8 mouse cellular contexts compared by ENCODE assay signal in genomic region chr4:124693135-124693894, GRCm38 (mm10). TPM values are rescaled to one million over a fixed set of nuclear protein-coding genes. Genes with fewer than 3 reads are reported as not detected.
A peak's percentile ranks its signal among the peaks of the same experiment; 100 is the strongest.
DNase-seq lines count a peak whose midpoint lies in the region; ATAC-seq and TF ChIP-seq lines count a peak whose summit lies in the region.

Utp11 (minus strand) TSS chr4:124693600.

- peaks cover 34% of the 10 kb centered on the region for H3K4me1 ChIP-seq in bone marrow macrophage, adult 2 months (ENCODE audit: control insufficient read depth, insufficient read depth, low read length)
- peaks cover 31% of the 10 kb centered on the region for H3K4me1 ChIP-seq in embryonic facial prominence, embryonic 15.5 days
- H3K4me1 ChIP-seq in kidney, embryonic 14.5 days (ENCODE audit: control insufficient read depth, insufficient read depth, low read length): peaks cover 12% of the 10 kb centered on the region
- H3K4me1 ChIP-seq in limb, embryonic 14.5 days (ENCODE audit: control insufficient read depth, insufficient read depth, low read length): peaks cover 10% of the 10 kb centered on the region; the same call in 1 of the 2 replicates
- H3K4me1 ChIP-seq in midbrain, embryonic 16.5 days (ENCODE audit: control insufficient read depth, insufficient read depth, low read length): peaks cover 13% of the 10 kb centered on the region

- under 1% methylated on average over 43 of the region's 43 CpGs for WGBS in embryonic facial prominence, embryonic 15.5 days
- WGBS in kidney, embryonic 14.5 days: under 1% methylated on average over 43 of the region's 43 CpGs
- 1% methylated on average over 43 of the region's 43 CpGs for WGBS in limb, embryonic 14.5 days
- under 1% methylated on average over 39 of the region's 43 CpGs for WGBS in midbrain, embryonic 16.5 days

- H3K79me2 ChIP-seq in C2C12 (ENCODE audit: control insufficient read depth, insufficient read depth): peaks cover 51% of the 10 kb centered on the region

- H3K4me2 ChIP-seq in embryonic facial prominence, embryonic 15.5 days (replicated peaks): peak within 1 kb of the TSS; percentile 70
- H3K4me2 ChIP-seq in kidney, embryonic 14.5 days (replicated peaks; ENCODE audit: low read depth, low read length): peak within 1 kb of the TSS; percentile 76
- H3K4me2 ChIP-seq in limb, embryonic 14.5 days (replicated peaks; ENCODE audit: low read depth, low read length, severe bottlenecking): peak within 1 kb of the TSS; percentile 61
- H3K4me2 ChIP-seq in midbrain, embryonic 16.5 days (ENCODE audit: low read length): peak within 1 kb of the TSS; percentile 62

- peak; percentile 95 for ATAC-seq in embryonic facial prominence, embryonic 15.5 days (ENCODE audit: insufficient number of reproducible peaks, low FRiP score, low TSS enrichment, low read depth)
- ATAC-seq in kidney, embryonic 14.5 days (ENCODE audit: low FRiP score, low TSS enrichment): peak; percentile 95
- peak; percentile 95 for ATAC-seq in limb, embryonic 14.5 days (ENCODE audit: low FRiP score, low read depth)
- ATAC-seq in midbrain, embryonic 16.5 days: peak; percentile 98

- peaks cover 15% of the 10 kb centered on the region for H3K36me3 ChIP-seq in C2C12 (ENCODE audit: control insufficient read depth, insufficient read depth)
- H3K36me3 ChIP-seq in embryonic facial prominence, embryonic 15.5 days: 0 out of 2 replicates have a peak, but pooled peaks cover 2% of the 10 kb centered on the region
- H3K36me3 ChIP-seq in kidney, embryonic 14.5 days (ENCODE audit: control insufficient read depth, insufficient read depth, low read length): no peaks in the 10 kb centered on the region; the same call in 1 of the 2 replicates
- H3K36me3 ChIP-seq in limb, embryonic 14.5 days (ENCODE audit: control insufficient read depth, insufficient read depth, low read length): peaks cover 9% of the 10 kb centered on the region; the same call in 1 of the 2 replicates
- H3K36me3 ChIP-seq in midbrain, embryonic 16.5 days (ENCODE audit: control insufficient read depth, insufficient read depth, low read length): no peaks in the 10 kb centered on the region

- no peak for TF ChIP-seq POLR2A in bone marrow macrophage, adult 2 months (IDR thresholded peaks at IDR 0.05; ENCODE audit: borderline replicate concordance, low read depth, low read length)
- 0 out of 2 replicates have a peak, but pooled peaks have one; percentile 50 for TF ChIP-seq POLR2A in limb, embryonic 14.5 days (IDR thresholded peaks at IDR 0.05; ENCODE audit: borderline replicate concordance, extremely low read depth, insufficient read depth, insufficient read length)

- H3ac ChIP-seq in C2C12 (ENCODE audit: control insufficient read depth, insufficient read length, low read depth): peak within 1 kb of the TSS; percentile 73

- no peaks in the 10 kb centered on the region for H3K27me3 ChIP-seq in C2C12 (ENCODE audit: control insufficient read depth, insufficient read depth, insufficient read length)
- H3K27me3 ChIP-seq in embryonic facial prominence, embryonic 15.5 days: no peaks in the 10 kb centered on the region
- H3K27me3 ChIP-seq in kidney, embryonic 14.5 days (ENCODE audit: control insufficient read depth, insufficient read depth, low read length): no peaks in the 10 kb centered on the region
- H3K27me3 ChIP-seq in limb, embryonic 14.5 days (ENCODE audit: control insufficient read depth, insufficient read depth, low read length): no peaks in the 10 kb centered on the region
- H3K27me3 ChIP-seq in midbrain, embryonic 16.5 days (ENCODE audit: control insufficient read depth, insufficient read depth, low read depth, low read length): peaks cover 4% of the 10 kb centered on the region

- no peak for TF ChIP-seq CTCF in C2C12 (IDR thresholded peaks at IDR 0.05; ENCODE audit: control insufficient read depth, insufficient read depth, insufficient read length)
- no peak for TF ChIP-seq CTCF in bone marrow macrophage, adult 2 months (IDR thresholded peaks at IDR 0.05; ENCODE audit: low read depth, low read length)

- peak within 1 kb of the TSS; percentile 85 for H3K4me3 ChIP-seq in C2C12 (ENCODE audit: insufficient read depth, poor library complexity, severe bottlenecking)
- H3K4me3 ChIP-seq in bone marrow macrophage, adult 2 months (ENCODE audit: insufficient read depth, low read length): peak within 1 kb of the TSS; percentile 87
- peak within 1 kb of the TSS; percentile 87 for H3K4me3 ChIP-seq in embryonic facial prominence, embryonic 15.5 days (replicated peaks)
- H3K4me3 ChIP-seq in kidney, embryonic 14.5 days (ENCODE audit: low read length): peak within 1 kb of the TSS; percentile 96
- H3K4me3 ChIP-seq in limb, embryonic 14.5 days (replicated peaks; ENCODE audit: low read length): peak within 1 kb of the TSS; percentile 69
- H3K4me3 ChIP-seq in midbrain, embryonic 16.5 days (ENCODE audit: low read depth, low read length): peak within 1 kb of the TSS; percentile 78

- no peaks in the 10 kb centered on the region for H3K9me3 ChIP-seq in embryonic facial prominence, embryonic 15.5 days (replicated peaks)
- no peaks in the 10 kb centered on the region for H3K9me3 ChIP-seq in kidney, embryonic 14.5 days (ENCODE audit: control insufficient read depth, low read length)
- no peaks in the 10 kb centered on the region for H3K9me3 ChIP-seq in limb, embryonic 14.5 days (ENCODE audit: control insufficient read depth, low read length)
- H3K9me3 ChIP-seq in midbrain, embryonic 16.5 days (replicated peaks; ENCODE audit: control insufficient read depth, low read length, poor library complexity, severe bottlenecking): no peaks in the 10 kb centered on the region

- peak within 1 kb of the TSS; percentile 35 for H3K27ac ChIP-seq in bone marrow macrophage, adult 2 months (ENCODE audit: insufficient read depth, low read depth, low read length)
- H3K27ac ChIP-seq in embryonic facial prominence, embryonic 15.5 days (replicated peaks): peak within 1 kb of the TSS; percentile 83
- H3K27ac ChIP-seq in kidney, embryonic 14.5 days (ENCODE audit: low read depth, low read length): no peak within 1 kb of the TSS
- H3K27ac ChIP-seq in limb, embryonic 14.5 days (replicated peaks; ENCODE audit: low read depth, low read length): peak within 1 kb of the TSS; percentile 61
- H3K27ac ChIP-seq in midbrain, embryonic 16.5 days (ENCODE audit: low read length): peak within 1 kb of the TSS; percentile 44

- peak; percentile 91 to 92 for DNase-seq in heart, adult 9 months (ENCODE audit: low spot score in 2 of 2)
- peak; percentile 95 for DNase-seq in limb, embryonic 14.5 days (ENCODE audit: low spot score)
- peak; percentile 63 to 72 for DNase-seq in spleen, postnatal 14 days (ENCODE audit: low spot score in 2 of 2)

- H3K79me3 ChIP-seq in C2C12 (ENCODE audit: low read depth): peaks cover 35% of the 10 kb centered on the region

- peak within 1 kb of the TSS; percentile 94 for H3K9ac ChIP-seq in embryonic facial prominence, embryonic 15.5 days
- peak within 1 kb of the TSS; percentile 94 for H3K9ac ChIP-seq in kidney, embryonic 14.5 days (ENCODE audit: low read depth, low read length)
- H3K9ac ChIP-seq in limb, embryonic 14.5 days (ENCODE audit: low read depth, low read length, severe bottlenecking): peak within 1 kb of the TSS; percentile 77
- H3K9ac ChIP-seq in midbrain, embryonic 16.5 days (ENCODE audit: low read depth, low read length): peak within 1 kb of the TSS; percentile 89

TF ChIP-seq in C2C12, 6 proteins besides CTCF, POLR2A, EP300 and RAD21:
- TF ChIP-seq USF1 (IDR thresholded peaks at IDR 0.05; ENCODE audit: low read depth): no peak
- peak; percentile 54 for TF ChIP-seq MAX (IDR thresholded peaks at IDR 0.05)

RNA-seq across cellular contexts. Expression of gene Utp11, which starts in this region (rescaled TPM):
- polyA plus RNA-seq in C2C12 (2012; fragmentation: generic; extraction: Trizol): 29.7 TPM
- 45.8 and 49.4 TPM in 2 replicates for polyA plus RNA-seq in bone marrow macrophage, adult 2 months (2012; ENCODE audit: insufficient read depth, insufficient read length, missing spikeins)
- 68.9 and 71.3 TPM in 2 replicates for polyA plus RNA-seq in embryonic facial prominence, embryonic 15.5 days (2015; fragmentation: Nextera tagmentation; extraction: Ambion mirVana)
- 67.9 and 93.7 TPM in 2 replicates for polyA plus RNA-seq in kidney, embryonic 14.5 days (2014; fragmentation: Nextera tagmentation; extraction: Ambion mirVana)
- 29.2 and 52.0 TPM in 2 replicates for polyA plus RNA-seq in limb, embryonic 14.5 days (2012; rRNA removed)
- polyA plus RNA-seq in limb, embryonic 14.5 days (2014; fragmentation: Nextera tagmentation; extraction: Ambion mirVana): 59.4 and 61.1 TPM in 2 replicates
- 39.8 and 43.8 TPM in 2 replicates for polyA plus RNA-seq in midbrain, embryonic 16.5 days (2015; fragmentation: Nextera tagmentation; extraction: Ambion mirVana)
